Mouse (Mus musculus): ENCODE results near the gene Fbxl2.

- TF ChIP-seq POLR2A (IDR thresholded peaks at IDR 0.05; ENCODE audit: low read depth, low read length) (no peak), CTCF (IDR thresholded peaks at IDR 0.05; ENCODE audit: extremely low read depth, insufficient read depth, insufficient read length, insufficient replicate concordance) (no peak)
Measured at GRCm38 (mm10) chr9:113943372-113943771, 102.6 kb downstream of the Fbxl2 start.
